Mouse (Mus musculus) macrophage (primary cell): ENCODE results near the gene Mettl1. TPM values are rescaled to one million over a fixed set of nuclear protein-coding genes. Genes with fewer than 3 reads are reported as not detected.
"Not testable (repeated sequence)": the region's sequence is repeated elsewhere in the genome, so short reads cannot be mapped to it uniquely, and the experiment has no call there.

Experiments used
- H3K27ac ChIP-seq: fragments of 350-480 bp; formaldehyde crosslinking; 2 replicates; pipeline ENCODE4 v1.9.0; 2021
- H3K36me3 ChIP-seq: fragments of 350-480 bp; formaldehyde crosslinking; 2 replicates; pipeline ENCODE4 v1.9.0; 2021; ENCODE audit errors: inconsistent target
- H3K4me3 ChIP-seq: fragments of 350-480 bp; formaldehyde crosslinking; 2 replicates; pipeline ENCODE4 v1.9.0; 2021; ENCODE audit errors: inconsistent target
- H3K79me2 ChIP-seq: fragments of 350-480 bp; formaldehyde crosslinking; 2 replicates; pipeline ENCODE4 v1.9.0; 2021; ENCODE audit errors: inconsistent target
- WGBS: methylation state at CpG from one replicate; pipeline ENCODE4 v1.1.7; 2026; ENCODE audit warnings: inconsistent platforms; ENCODE audit not compliant: missing documents; 5-methylcytosine and 5-hydroxymethylcytosine counted together
- polyA plus RNA-seq: library from polyadenylated mRNA; stranded (reverse); fragments of 250-400 nt; gene quantifications from 3 replicates; pipeline ENCODE4 v1.2.4, GENCODE M21; 2018; ENCODE audit warnings: inconsistent platforms

The Mettl1 gene
- polyA plus RNA-seq, 1 experiment from 2014 or later = 4.6 TPM

DNA sequence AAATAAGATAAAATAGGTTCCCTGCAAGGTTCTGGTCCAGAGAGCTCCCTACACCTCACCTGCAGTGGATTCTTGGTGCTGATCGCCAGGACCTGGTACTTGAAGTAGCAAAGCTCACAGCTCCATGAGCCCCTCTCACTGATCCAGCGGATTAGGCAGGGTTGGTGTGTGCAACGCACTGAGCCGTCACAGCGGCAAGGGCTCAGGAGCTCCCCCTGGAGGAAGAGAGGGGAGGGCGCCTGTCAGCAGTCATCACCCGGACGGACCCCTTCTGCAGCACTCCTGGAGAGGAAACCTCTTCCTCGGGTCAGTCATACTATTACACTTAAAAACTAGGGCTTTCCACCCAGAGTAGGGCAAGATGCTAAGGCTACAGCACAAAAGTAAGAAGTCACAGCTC is 16.9 kb downstream of the Mettl1 start:
- WGBS = 5% methylated on average over 9 of the region's 9 CpGs
- Histone ChIP-seq H3K79me2 (no peaks in the 10 kb centered on the region), H3K27ac (no peak overlapping the region), H3K36me3 (no peaks in the 10 kb centered on the region), H3K4me3 (no peak overlapping the region)

GRCm38 (mm10) chr10:127058708-127059107 is 17.5 kb downstream of the Mettl1 start:
- Histone ChIP-seq H3K79me2 (peaks cover 3% of the 10 kb centered on the region), H3K4me3 (no peak overlapping the region), H3K27ac (no peak overlapping the region), H3K36me3 (no peaks in the 10 kb centered on the region)
- WGBS = 25% methylated on average over 8 of the region's 8 CpGs

- H3K27ac ChIP-seq = no peak overlapping the region
- peaks cover 9% of the 10 kb centered on the region for H3K79me2 ChIP-seq
- no peaks in the 10 kb centered on the region for H3K36me3 ChIP-seq
- H3K4me3 ChIP-seq = no peak overlapping the region
- WGBS = 0% methylated on average over 44 of the region's 92 CpGs
These were observed 18.2 kb downstream of the Mettl1 start for GRCm38 (mm10) chr10:127059174-127059967.

- no peak within 1 kb of the TSS for H3K27ac ChIP-seq
- H3K4me3 ChIP-seq = peak within 1 kb of the TSS; percentile 11
- 7% methylated on average over 51 of the region's 72 CpGs for WGBS
- H3K79me2 ChIP-seq = peaks cover 18% of the 10 kb centered on the region
- peaks cover 5% of the 10 kb centered on the region; the same call in 1 of the 2 replicates for H3K36me3 ChIP-seq
These were observed 19.0 kb downstream of the Mettl1 start, which contains the start of gene March9 for GRCm38 (mm10) chr10:127059968-127060916. Gene March9, minus strand, starts transcription at chr10:127060184.

DNA sequence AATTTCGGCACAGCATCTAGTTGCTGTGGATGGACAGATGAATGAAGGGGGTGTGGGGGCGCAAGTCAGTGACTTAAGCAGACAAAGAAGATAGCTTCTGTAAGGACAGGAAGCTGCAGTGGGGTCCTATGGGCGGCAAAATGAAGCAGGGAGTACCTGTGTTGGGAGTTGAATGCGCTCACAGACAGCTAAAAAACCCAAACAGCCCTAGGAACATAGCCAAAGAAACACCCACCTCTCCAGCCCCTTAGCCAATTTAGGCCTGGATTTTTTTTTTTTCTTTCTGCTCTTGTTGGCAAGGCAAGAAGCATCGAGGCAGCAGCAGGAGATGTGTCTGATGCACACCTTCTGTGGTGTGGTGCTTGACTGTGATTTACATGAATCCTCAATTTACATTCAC is 19.9 kb downstream of the Mettl1 start:
- WGBS = 91% methylated on average over 5 of the region's 5 CpGs
- H3K36me3 ChIP-seq = peaks cover 13% of the 10 kb centered on the region
- no peak overlapping the region for H3K4me3 ChIP-seq
- peaks cover 26% of the 10 kb centered on the region for H3K79me2 ChIP-seq
- H3K27ac ChIP-seq = no peak overlapping the region

- 82% methylated on average over 2 of the region's 2 CpGs for WGBS
- H3K79me2 ChIP-seq = peaks cover 29% of the 10 kb centered on the region
- peaks cover 18% of the 10 kb centered on the region for H3K36me3 ChIP-seq
- no peak overlapping the region for H3K4me3 ChIP-seq
- no peak overlapping the region for H3K27ac ChIP-seq
These were observed 20.3 kb downstream of the Mettl1 start for GRCm38 (mm10) chr10:127061513-127061912.

DNA sequence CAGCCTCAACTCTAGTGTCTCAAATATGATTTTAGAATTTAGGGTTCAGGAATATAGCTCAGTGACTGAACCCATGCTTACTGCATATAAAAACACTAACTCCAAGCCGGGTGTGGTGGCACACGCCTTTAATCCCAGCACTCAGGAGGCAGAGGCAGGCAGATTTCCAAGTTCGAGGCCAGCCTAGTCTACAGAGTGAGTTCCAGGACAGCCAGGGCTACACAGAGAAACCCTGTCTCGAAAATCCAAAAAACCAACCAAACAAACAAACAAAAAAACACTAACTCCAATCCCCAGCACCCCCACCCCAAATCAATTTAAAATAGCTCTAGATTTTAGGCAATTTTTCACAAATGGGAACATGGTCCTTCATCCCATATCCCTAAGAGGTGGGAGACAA is 20.9 kb downstream of the Mettl1 start:
- not testable (repeated sequence) for H3K4me3 ChIP-seq
- Histone ChIP-seq H3K79me2 (peaks cover 32% of the 10 kb centered on the region), H3K27ac (peak overlapping the region; percentile 62), H3K36me3 (peaks cover 24% of the 10 kb centered on the region)
- 95% methylated on average over 2 of the region's 4 CpGs for WGBS

DNA sequence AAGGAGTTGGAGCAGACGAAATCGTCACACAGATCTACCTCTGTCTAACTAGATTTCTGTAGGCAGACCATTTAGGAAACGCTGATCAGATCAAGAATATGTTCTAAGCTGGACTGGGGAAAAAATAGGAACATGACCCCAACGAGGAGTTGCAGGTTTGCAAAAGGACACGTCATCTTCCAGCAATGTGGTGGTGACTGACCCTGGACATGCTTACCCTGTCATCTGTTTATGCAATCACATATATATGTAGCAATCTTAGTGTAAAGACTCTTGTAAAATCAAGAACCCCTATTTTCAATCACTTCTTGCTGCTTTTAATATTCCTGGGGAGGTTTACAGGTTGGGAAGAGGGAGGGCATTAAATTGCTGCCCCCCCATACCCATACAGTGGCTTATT is 21.3 kb downstream of the Mettl1 start:
- peaks cover 32% of the 10 kb centered on the region for H3K79me2 ChIP-seq
- H3K27ac ChIP-seq = peak overlapping the region; percentile 62
- peaks cover 28% of the 10 kb centered on the region for H3K36me3 ChIP-seq
- WGBS = 39% methylated on average over 5 of the region's 5 CpGs
- H3K4me3 ChIP-seq = no peak overlapping the region

DNA sequence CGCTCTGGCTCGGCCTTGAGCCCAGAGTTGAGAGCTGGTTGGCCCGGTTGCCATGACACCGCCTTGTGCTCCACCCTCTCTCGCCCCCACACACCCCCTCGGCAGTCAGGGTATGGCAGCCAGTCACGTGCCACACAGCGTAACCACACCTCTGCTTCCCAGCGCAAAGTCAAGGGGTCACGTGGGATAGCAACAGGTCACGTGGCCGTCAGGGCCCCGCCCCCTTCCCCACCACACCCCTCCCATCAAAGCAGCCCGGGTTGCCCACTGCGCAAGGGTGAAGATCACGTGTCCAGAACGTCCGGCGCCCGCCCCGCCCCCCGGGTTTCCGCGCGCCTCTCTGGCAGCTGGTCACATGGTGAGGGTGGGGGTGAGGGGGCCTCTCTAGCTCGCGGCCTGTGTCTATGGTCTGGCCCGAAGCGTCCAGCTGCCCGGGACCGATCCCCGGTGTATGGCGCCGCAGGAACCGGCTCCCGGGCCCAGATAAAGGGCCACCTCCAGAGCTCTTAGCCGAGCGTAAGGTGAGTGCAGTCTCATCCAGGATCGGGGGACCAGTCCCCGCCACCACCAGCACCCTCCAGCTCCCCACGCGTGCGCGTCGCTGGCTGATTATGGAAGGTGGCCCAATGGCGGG is 22.1 kb downstream of the Mettl1 start, which contains the start of gene Cdk4:
Gene Cdk4 (plus strand): TSS at position 296 of the 634 bp plus-strand sequence.
- H3K27ac ChIP-seq = peak within 1 kb of the TSS; percentile 87
- peak within 1 kb of the TSS; percentile 69 for H3K4me3 ChIP-seq
- H3K36me3 ChIP-seq = peaks cover 34% of the 10 kb centered on the region
- WGBS = under 1% methylated on average over 46 of the region's 46 CpGs
- peaks cover 32% of the 10 kb centered on the region for H3K79me2 ChIP-seq

DNA sequence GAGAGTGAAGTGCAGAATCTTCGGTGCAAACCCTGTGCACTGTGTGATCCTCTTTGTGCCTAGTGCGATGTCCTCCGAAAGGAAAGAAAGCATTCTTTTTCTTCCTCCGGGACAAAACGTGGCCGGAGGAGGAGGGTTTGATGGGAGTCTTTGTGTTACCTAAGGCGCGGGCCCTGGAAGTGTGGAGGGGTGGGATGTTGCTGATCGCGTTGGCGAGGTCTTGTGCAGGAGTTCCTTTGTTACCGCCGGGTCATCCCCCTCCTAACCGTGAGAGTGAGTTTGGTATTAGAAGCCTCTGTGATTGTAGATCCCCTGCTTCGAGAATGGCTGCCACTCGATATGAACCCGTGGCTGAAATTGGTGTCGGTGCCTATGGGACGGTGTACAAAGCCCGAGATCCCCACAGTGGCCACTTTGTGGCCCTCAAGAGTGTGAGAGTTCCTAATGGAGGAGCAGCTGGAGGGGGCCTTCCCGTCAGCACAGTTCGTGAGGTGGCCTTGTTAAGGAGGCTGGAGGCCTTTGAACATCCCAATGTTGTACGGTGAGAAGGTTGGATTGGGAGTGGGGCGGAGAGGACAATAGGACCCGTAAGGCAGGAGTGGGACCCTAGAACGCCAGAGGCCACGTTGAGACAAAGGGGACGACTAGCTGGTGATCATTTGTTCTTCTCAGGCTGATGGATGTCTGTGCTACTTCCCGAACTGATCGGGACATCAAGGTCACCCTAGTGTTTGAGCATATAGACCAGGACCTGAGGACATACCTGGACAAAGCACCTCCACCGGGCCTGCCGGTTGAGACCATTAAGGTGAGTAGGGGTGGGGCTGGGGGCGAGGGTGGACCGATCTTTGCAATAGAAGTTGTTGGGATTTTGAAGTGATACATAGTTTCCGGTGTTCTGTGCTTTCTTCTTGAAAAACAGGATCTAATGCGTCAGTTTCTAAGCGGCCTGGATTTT is 23.0 kb downstream of the Mettl1 start:
- H3K4me3 ChIP-seq = peak overlapping the region; percentile 69
- H3K36me3 ChIP-seq = peaks cover 34% of the 10 kb centered on the region
- peaks cover 37% of the 10 kb centered on the region for H3K79me2 ChIP-seq
- WGBS = 8% methylated on average over 37 of the region's 37 CpGs
- H3K27ac ChIP-seq = peak overlapping the region; percentile 87

DNA sequence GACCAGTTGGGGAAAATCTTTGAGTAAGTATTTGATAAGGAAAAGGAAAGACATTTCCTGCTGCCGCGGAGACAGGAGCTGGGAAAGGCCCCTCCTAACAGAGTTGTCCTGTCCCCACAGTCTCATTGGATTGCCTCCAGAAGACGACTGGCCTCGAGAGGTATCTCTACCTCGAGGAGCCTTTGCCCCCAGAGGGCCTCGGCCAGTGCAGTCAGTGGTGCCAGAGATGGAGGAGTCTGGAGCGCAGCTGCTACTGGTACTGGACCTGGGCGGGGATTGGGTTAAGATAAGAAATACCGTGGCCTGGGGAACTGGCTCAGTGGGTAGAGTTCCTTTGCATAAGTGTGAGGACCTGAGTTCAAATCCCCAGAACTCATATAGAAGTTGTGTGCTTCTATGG is 24.8 kb downstream of the Mettl1 start:
- 89% methylated on average over 7 of the region's 9 CpGs for WGBS

DNA sequence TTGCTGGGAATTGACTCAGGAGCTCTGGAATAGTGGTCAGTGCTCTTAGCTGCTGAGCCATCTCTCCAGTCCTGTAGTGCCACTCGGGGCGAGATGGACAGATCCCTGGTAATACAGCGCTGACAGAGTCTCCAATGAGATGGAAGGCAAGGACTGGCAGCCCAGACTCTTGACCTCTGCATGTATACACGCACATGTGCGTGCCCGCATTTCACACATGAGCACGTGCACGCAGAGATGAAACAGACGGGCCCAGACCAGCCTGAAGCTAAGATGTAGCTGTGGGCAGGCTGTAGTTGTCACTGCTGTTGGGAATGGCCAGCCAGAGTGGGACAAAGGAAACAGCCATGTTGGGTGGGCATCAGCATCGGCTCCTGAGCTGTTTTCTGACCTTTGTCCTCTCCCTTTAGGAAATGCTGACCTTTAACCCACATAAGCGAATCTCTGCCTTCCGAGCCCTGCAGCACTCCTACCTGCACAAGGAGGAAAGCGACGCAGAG is 25.4 kb downstream of the Mettl1 start:
- WGBS = 92% methylated on average over 14 of the region's 14 CpGs
- Histone ChIP-seq H3K79me2 (peaks cover 46% of the 10 kb centered on the region), H3K36me3 (peaks cover 34% of the 10 kb centered on the region), H3K27ac (no peak overlapping the region), H3K4me3 (no peak overlapping the region)

More for the DNA sequence above, 24.8 kb downstream of the Mettl1 start:
- Histone ChIP-seq H3K27ac (no peak overlapping the region), H3K4me3 (no peak overlapping the region), H3K36me3 (peaks cover 34% of the 10 kb centered on the region), H3K79me2 (peaks cover 46% of the 10 kb centered on the region)

DNA sequence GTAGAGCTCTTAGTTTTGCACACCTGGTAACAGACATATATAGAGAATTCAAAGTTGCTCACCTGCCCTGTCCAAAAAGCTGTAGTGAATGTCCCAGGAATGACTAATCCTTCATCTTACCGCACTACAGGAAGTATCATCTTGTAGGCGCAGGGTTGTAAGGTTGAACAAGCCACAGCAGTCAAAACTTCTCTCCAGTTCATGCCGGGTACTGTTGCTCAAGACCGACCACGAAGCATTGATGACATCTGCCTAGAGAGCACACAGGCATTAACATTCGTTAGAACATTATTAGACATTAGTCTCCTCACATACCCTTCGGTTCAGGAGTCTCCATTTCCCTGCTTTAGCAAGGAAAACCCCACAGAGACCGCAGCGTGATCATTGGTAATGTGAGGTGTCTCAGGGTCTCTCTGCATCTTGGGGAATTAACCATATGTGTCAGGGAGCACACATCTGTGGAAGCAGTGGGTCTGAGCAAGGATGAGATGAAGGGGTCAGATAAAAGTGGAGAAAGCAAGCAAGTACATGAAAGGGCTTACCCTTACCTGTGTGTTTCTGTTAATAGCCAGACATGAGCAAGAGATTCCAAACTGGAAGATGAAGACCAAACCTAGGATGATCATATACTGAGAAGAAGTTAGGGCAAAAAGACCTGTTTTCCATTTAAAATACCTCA is 27.3 kb downstream of the Mettl1 start:
- H3K4me3 ChIP-seq = no peak overlapping the region
- peaks cover 34% of the 10 kb centered on the region for H3K36me3 ChIP-seq
- peaks cover 46% of the 10 kb centered on the region for H3K79me2 ChIP-seq
- no peak overlapping the region for H3K27ac ChIP-seq
- 31% methylated on average over 9 of the region's 9 CpGs for WGBS
